Mouse (Mus musculus): Measurements from ENCODE around the gene Mlycd.
"Not testable (repeated sequence)": the region's sequence is repeated elsewhere in the genome, so short reads cannot be mapped to it uniquely, and the experiment has no call there.

The Mlycd gene

DNA sequence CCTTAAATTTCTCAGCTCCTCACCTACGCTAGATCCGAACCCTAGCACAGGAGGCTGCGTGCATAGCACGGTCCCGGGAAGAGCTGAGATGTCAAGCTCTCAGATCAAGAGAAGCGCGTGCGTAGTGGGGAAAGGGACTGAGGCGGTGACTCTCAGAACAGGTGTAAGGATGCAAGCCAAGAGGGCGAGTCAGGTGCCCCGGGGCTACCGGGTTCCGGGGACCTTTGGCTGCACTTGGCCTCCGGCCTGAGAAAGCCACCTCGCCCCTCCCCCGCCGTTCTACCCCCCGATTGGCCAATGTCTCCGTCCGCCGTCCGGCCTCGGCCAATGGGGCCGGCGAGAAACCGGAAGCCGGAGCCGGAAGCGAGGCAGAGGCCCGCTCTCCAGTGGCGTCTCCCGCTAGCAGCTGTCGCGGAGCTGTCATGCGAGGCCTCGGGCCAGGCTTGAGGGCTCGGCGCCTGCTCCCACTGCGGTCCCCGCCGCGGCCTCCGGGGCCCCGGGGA lies at the start of gene Mlycd:
Gene Mlycd (plus strand): TSS at position 355 of the 503 bp plus-strand sequence.
- DNase-seq: peak; percentile 93

GRCm38 (mm10) chr8:119345029-119345682 lies 49.5 kb upstream of the Mlycd start:
- no peak for DNase-seq

- DNase-seq: no peak
Measured at GRCm38 (mm10) chr8:119345683-119346075, 49.0 kb upstream of the Mlycd start.

- DNase-seq: no peak
Measured at GRCm38 (mm10) chr8:119351647-119352046, 43.0 kb upstream of the Mlycd start.

GRCm38 (mm10) chr8:119352977-119353658 lies 41.6 kb upstream of the Mlycd start:
- no peak for DNase-seq

DNA sequence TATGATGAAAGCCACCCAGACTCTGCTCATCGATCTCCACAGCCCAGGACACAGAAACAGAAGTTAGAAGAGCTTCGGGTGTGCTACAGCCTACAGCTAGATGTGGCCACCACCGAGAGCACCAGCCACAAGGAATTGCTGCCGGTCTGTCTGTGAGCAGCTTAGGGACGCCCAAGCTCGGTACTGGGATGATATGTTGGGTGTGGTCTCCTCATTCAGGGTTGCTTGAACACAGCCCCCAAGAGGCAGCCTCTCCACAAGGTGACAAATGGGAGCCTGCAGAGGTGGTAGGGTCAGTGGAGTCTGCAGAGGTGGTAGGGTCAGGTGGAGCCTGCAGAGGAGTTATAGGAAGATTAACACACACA lies 41.0 kb upstream of the Mlycd start:
- DNase-seq: no peak

- not testable (repeated sequence) for DNase-seq
Measured at GRCm38 (mm10) chr8:119356631-119357030, 38.0 kb upstream of the Mlycd start.

DNA sequence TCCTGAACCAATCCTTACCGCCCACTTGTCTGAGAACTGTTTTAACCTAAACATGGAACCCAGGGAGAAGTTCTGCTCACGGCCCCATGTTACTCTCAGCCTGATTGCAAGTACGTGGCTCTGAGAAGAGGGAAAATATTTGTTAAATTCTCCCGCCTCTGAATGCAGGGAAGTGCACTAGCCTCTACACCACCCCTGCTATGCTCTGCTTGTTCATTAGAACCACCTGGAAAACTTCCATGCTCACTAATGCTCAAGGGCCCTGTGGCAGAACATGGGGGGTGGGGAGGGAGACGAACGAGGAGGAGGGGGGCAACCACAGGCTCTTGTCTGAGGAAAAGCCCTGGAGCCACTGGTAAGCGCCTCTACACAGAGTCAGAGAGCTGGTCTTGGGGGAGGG lies 36.5 kb upstream of the Mlycd start:
- no peak for DNase-seq

DNA sequence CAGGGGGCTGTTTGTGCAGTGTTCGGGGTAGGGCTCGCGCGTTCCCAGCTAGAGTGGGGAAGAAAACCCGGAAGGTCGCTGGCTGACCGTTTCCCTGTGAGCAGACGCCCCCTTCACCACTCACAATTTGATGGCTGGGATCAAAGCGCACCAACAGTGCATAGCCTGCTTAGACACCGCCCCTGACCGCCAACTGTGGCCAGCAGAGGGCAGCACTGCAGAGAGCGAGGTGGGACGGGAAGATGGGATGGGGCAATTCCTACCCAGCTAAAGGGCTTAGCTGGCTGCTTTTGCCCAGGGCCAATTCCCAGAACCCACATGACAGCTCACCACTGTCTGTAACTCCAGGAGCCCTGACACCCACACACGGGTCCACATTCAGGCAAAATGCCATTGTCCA lies 35.8 kb upstream of the Mlycd start:
- no peak for DNase-seq

GRCm38 (mm10) chr8:119360686-119361295 lies 33.9 kb upstream of the Mlycd start:
- no peak for DNase-seq

GRCm38 (mm10) chr8:119374716-119375115 lies 20.0 kb upstream of the Mlycd start:
- DNase-seq: not testable (repeated sequence)

- no peak for DNase-seq
Measured at GRCm38 (mm10) chr8:119378476-119378875, 16.2 kb upstream of the Mlycd start.

DNA sequence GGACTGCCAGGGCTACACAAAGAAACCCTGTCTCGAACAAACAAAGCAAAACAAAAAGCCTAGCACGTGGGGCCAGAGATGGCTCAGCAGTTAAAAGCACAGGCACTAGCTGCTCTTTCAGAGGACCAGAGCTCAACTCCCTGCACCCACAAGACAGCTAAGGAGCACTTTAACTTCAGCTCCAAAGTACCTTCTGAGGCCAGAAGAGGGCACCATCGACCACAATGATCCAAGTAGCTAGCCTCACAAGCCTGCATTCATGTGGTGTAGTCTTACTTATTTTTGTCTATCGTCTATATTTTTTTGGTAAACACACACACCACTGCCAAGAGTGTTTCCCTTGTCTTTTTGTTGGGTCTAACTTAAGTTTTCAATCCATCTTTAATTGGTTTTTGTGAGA lies 14.1 kb upstream of the Mlycd start:
- no peak for DNase-seq

GRCm38 (mm10) chr8:119384478-119384877 lies 10.2 kb upstream of the Mlycd start:
- DNase-seq: peak; percentile 71

GRCm38 (mm10) chr8:119385854-119386253 lies 8.8 kb upstream of the Mlycd start:
- no peak for DNase-seq

- no peak for DNase-seq
Measured at GRCm38 (mm10) chr8:119386988-119387387, 7.7 kb upstream of the Mlycd start.

GRCm38 (mm10) chr8:119394097-119394496 lies 581 bp upstream of the Mlycd start:
- no peak for DNase-seq

GRCm38 (mm10) chr8:119395072-119395950 lies 633 bp downstream of the Mlycd start:
- no peak for DNase-seq

DNA sequence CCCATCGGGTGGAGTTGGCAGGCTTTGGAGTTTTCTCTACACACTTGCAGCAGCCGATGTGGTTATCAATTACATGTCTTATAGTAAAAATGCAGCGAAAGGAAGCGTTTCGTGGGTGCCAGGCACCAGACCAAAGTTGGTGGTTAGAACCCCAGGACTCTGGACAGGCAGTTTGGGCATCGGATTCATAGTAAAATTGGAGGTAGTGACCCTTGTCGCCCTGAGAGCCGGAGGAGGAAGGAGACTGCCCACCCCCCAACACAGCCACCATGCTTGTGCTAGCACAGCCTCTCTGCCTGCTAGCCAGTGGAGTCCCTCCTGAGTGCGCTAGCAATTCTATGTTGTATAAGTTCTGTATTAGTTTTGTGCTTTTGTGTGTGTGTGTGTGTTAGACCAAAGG lies 3.9 kb downstream of the Mlycd start:
- no peak for DNase-seq

GRCm38 (mm10) chr8:119399255-119399654 lies 4.6 kb downstream of the Mlycd start:
- DNase-seq: no peak

DNA sequence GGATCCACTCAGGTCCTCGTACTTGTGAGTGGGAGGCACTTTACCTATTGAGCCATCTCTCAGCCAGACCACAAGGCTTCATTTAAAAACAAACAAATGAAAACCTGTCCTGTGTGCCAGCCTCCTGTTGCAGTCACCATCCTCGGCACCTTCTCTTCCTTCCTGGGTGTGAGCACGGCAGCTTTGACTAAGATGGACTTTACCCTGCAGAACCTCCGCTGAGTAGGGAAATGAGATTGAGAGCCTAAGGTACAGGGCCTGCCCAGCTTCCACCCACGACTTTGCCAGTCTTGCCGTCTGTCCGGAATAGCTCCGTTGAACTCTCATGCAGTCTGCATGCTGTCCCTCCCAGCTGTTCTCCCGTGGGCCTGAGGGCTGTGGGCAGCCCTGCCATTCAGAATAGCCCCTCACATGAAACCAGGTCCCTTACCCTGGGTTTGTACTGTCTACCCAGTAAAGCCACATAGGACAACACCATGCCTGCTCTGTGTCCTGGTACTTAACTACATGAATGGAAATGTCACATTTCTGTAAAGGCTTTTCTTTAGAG lies 5.5 kb downstream of the Mlycd start:
- no peak for DNase-seq

DNA sequence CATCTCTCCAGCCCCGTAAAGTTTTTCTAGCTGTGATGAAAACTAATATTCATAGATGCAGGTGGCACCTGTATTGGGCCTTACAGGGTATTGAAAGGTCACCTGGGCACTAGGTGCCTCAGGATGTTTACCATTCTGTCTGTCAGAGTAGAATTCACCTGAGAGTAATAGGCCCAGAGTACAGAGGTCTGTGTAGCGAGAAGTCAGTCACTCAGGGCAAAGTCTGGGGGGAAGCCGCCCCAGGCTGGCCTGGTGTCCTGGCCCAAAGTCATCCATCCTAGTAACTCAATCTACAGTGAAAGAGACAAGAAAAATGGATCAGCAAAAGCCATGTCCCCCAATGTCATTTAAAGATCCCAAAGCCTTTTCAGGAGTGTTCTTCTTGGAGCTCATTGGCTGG lies 6.2 kb downstream of the Mlycd start:
- DNase-seq: no peak

DNA sequence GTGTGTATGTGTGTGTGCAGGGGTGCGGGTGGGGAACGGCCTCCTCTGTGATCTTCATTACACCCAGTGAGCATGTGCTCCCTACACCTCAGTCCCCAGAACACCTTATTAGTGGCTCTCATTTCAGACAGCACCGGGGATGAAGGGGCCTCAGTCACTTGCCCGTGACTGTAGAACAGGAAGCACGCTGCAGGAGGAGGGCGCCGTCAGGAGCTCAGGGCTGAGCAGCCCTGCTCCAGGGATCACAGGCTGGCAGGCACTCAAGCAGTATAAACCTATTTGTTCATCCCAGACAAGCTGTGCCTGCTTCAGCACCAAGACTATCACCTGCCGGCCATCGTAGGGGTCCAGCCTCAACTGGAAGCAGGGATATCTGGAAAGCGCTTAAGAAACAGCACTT lies 9.2 kb downstream of the Mlycd start:
- DNase-seq: no peak
